Mouse (Mus musculus): ENCODE data around the gene Clic6.

- TF ChIP-seq GATA1 (IDR thresholded peaks at IDR 0.05; ENCODE audit: low read length) (no peak), TAL1 (IDR thresholded peaks at IDR 0.05; ENCODE audit: low read length) (no peak)
Observed at GRCm38 (mm10) chr16:92475093-92475860, 10.3 kb upstream of the Clic6 start.
